Mouse (Mus musculus): Measurements from ENCODE around the gene Spdl1. TPM values are rescaled to one million over a fixed set of nuclear protein-coding genes. Genes with fewer than 3 reads are reported as not detected.

The Spdl1 gene
- polyA plus RNA-seq (2014; fragmentation: Illumina TruSeq; extraction: RNeasy Lipid Tissue Mini Kit (QIAGEN cat#74804); ENCODE audit: low replicate concordance), result 4.5 TPM

GRCm38 (mm10) chr11:34833318-34834086 is at the start of gene Spdl1:
TSS of gene Spdl1 (minus strand) at chr11:34833641.

GRCm38 (mm10) chr11:34783587-34784043 is 49.8 kb downstream of the Spdl1 start, which contains the start of gene Dock2:
TSS of gene Dock2 (minus strand) at chr11:34783892.

Other genes starting within 250 kb of the Spdl1 start
- 2.0 TPM for gene Dock2, start 49.7 kb downstream of the Spdl1 start, polyA plus RNA-seq (2014; fragmentation: Illumina TruSeq; extraction: RNeasy Lipid Tissue Mini Kit (QIAGEN cat#74804); ENCODE audit: low replicate concordance)

Measured in small intestine, adult 10 weeks (tissue).